Mouse (Mus musculus) neutrophil, adult 65 days (primary cell): ENCODE data around the gene Ptprh. TPM values are rescaled to one million over a fixed set of nuclear protein-coding genes. Genes with fewer than 3 reads are reported as not detected.

ENCODE experiments used
- total RNA-seq: library from RNA; stranded (reverse); gene quantifications from 2 replicates; pipeline ENCODE4 v1.2.4, GENCODE M21; 2023

The Ptprh gene
- 0.18 TPM in 1 of 2 replicates, not detected in the other for total RNA-seq

GRCm38 (mm10) chr7:4603873-4604272 lies at the start of gene Ptprh:
Gene Ptprh, minus strand, starts transcription at chr7:4604041.

GRCm38 (mm10) chr7:4631031-4631430 lies 27.2 kb upstream of the Ptprh start, which contains the start of gene Tmem86b:
Gene Tmem86b, minus strand, starts transcription at chr7:4631422.

GRCm38 (mm10) chr7:4547221-4547641 lies 56.6 kb downstream of the Ptprh start, which contains the start of gene Syt5:
Gene Syt5, minus strand, starts transcription at chr7:4547541.

GRCm38 (mm10) chr7:4532005-4532729 lies 71.7 kb downstream of the Ptprh start, which contains the start of gene Dnaaf3:
Gene Dnaaf3, minus strand, starts transcription at chr7:4532453.

GRCm38 (mm10) chr7:4524212-4524922 lies 79.5 kb downstream of the Ptprh start, which contains the start of gene Tnni3:
Gene Tnni3, minus strand, starts transcription at chr7:4524229.

GRCm38 (mm10) chr7:4516332-4517050 lies 87.3 kb downstream of the Ptprh start, which contains the start of gene Tnnt1:
Gene Tnnt1, minus strand, starts transcription at chr7:4516382.

GRCm38 (mm10) chr7:4501558-4502397 lies 102.1 kb downstream of the Ptprh start, which contains the start of gene Ppp1r12c:
Gene Ppp1r12c, minus strand, starts transcription at chr7:4501680.

Other genes with a start within 250 kb of the Ptprh start
- gene Gp6, start 206.3 kb downstream of the Ptprh start, total RNA-seq = 0.19 and 0.43 TPM in 2 replicates
- 1.8 and 3.3 TPM in 2 replicates for gene Rdh13, start 158.4 kb downstream of the Ptprh start, total RNA-seq
- 2.8 and 9.7 TPM in 2 replicates for gene Eps8l1, start 143.4 kb downstream of the Ptprh start, total RNA-seq
- 249 and 345 TPM in 2 replicates for gene Ppp1r12c, start 102.4 kb downstream of the Ptprh start, total RNA-seq
- 7.6 and 10.7 TPM in 2 replicates for gene Tnnt1, start 87.7 kb downstream of the Ptprh start, total RNA-seq
- 1.1 TPM in 1 of 2 replicates, not detected in the other for gene Tnni3, start 79.8 kb downstream of the Ptprh start, total RNA-seq
- 0.23 and 0.28 TPM in 2 replicates for gene Dnaaf3, start 71.6 kb downstream of the Ptprh start, total RNA-seq
- not detected in 2 replicates for gene Syt5, start 56.5 kb downstream of the Ptprh start, total RNA-seq
- 19.8 and 28.6 TPM in 2 replicates for gene Tmem86b, start 27.4 kb upstream of the Ptprh start, total RNA-seq
- 161 and 201 TPM in 2 replicates for gene Ppp6r1, start 55.0 kb upstream of the Ptprh start, total RNA-seq
- 14.1 and 21.6 TPM in 2 replicates for gene Hspbp1, start 81.0 kb upstream of the Ptprh start, total RNA-seq
- gene Brsk1, start 86.6 kb upstream of the Ptprh start, total RNA-seq = not detected in 2 replicates
- gene Tmem150b, start 121.2 kb upstream of the Ptprh start, total RNA-seq = 8.8 and 12.9 TPM in 2 replicates
- gene Kmt5c, start 136.1 kb upstream of the Ptprh start, total RNA-seq = 70.4 and 103 TPM in 2 replicates
- gene Cox6b2, start 149.1 kb upstream of the Ptprh start, total RNA-seq = 11.2 and 13.4 TPM in 2 replicates
- gene Fam71e2, start 167.3 kb upstream of the Ptprh start, total RNA-seq = not detected in 2 replicates
- gene Il11, start 178.8 kb upstream of the Ptprh start, total RNA-seq = not detected in 2 replicates
- gene Tmem190, start 178.9 kb upstream of the Ptprh start, total RNA-seq = not detected in 2 replicates
- gene Tmem238, start 185.6 kb upstream of the Ptprh start, total RNA-seq = 0.95 and 2.3 TPM in 2 replicates
- gene Rpl28, start 188.8 kb upstream of the Ptprh start, total RNA-seq = 636 and 649 TPM in 2 replicates
- gene Ube2s, start 208.5 kb upstream of the Ptprh start, total RNA-seq = 188 and 216 TPM in 2 replicates
- 1.0 TPM in 1 of 2 replicates, not detected in the other for gene Shisa7, start 240.7 kb upstream of the Ptprh start, total RNA-seq